Mouse (Mus musculus) forebrain, embryonic 12.5 days (tissue): ENCODE results near the gene Kctd2. TPM values are rescaled to one million over a fixed set of nuclear protein-coding genes. Genes with fewer than 3 reads are reported as not detected.
"Not testable (repeated sequence)": the region's sequence is repeated elsewhere in the genome, so short reads cannot be mapped to it uniquely, and the experiment has no call there.

Experiments
- ATAC-seq: fragments of 200-750 bp; cut with Nextera tagmentation; 2 replicates; pipeline ENCODE4 v1.8.0; 2017; ENCODE audit warnings: moderate TSS enrichment; ENCODE audit not compliant: low FRiP score
- H3K27ac ChIP-seq: fragments of 300-500 bp; sonication (generic); 2 replicates; pipeline ENCODE4 v1.5.1; 2016; ENCODE audit warnings: mild to moderate bottlenecking
- H3K27me3 ChIP-seq: fragments of 300-500 bp; sonication (generic); 2 replicates; pipeline ENCODE4 v1.6.1; 2016; ENCODE audit warnings: mild to moderate bottlenecking
- H3K36me3 ChIP-seq: fragments of 300-500 bp; sonication (generic); replicated peaks from 2 replicates; pipeline ENCODE4 v1.6.1; 2016; ENCODE audit warnings: mild to moderate bottlenecking
- H3K4me1 ChIP-seq: fragments of 300-500 bp; sonication (generic); 2 replicates; pipeline ENCODE4 v1.6.1; 2016
- H3K4me2 ChIP-seq: fragments of 300-500 bp; sonication (generic); 2 replicates; pipeline ENCODE4 v1.6.1; 2016; ENCODE audit warnings: mild to moderate bottlenecking, moderate library complexity
- H3K4me3 ChIP-seq: fragments of 300-500 bp; sonication (generic); replicated peaks from 2 replicates; pipeline ENCODE4 v1.5.1; 2016; ENCODE audit warnings: mild to moderate bottlenecking
- H3K9ac ChIP-seq: fragments of 300-500 bp; sonication (generic); 2 replicates; pipeline ENCODE4 v1.6.1; 2016; ENCODE audit warnings: mild to moderate bottlenecking
- H3K9me3 ChIP-seq: fragments of 300-500 bp; sonication (generic); 2 replicates; pipeline ENCODE4 v1.6.1; 2016
- whole genome bisulfite sequencing: fragments of 180-500 bp; shearing (Covaris S2); methylation state at CpG from one replicate; pipeline ENCODE4 v1.1.7; 2016; 5-methylcytosine and 5-hydroxymethylcytosine counted together
- polyA plus RNA-seq: library from polyadenylated mRNA; unstranded; fragments of >200 nt; fragmentation: Nextera tagmentation; extraction: Ambion mirVana; gene quantifications from 2 replicates; pipeline ENCODE4 v1.2.1, GENCODE M21; 2016

Kctd2 gene
- polyA plus RNA-seq, 1 experiment from 2014 or later: 29.8 TPM

DNA sequence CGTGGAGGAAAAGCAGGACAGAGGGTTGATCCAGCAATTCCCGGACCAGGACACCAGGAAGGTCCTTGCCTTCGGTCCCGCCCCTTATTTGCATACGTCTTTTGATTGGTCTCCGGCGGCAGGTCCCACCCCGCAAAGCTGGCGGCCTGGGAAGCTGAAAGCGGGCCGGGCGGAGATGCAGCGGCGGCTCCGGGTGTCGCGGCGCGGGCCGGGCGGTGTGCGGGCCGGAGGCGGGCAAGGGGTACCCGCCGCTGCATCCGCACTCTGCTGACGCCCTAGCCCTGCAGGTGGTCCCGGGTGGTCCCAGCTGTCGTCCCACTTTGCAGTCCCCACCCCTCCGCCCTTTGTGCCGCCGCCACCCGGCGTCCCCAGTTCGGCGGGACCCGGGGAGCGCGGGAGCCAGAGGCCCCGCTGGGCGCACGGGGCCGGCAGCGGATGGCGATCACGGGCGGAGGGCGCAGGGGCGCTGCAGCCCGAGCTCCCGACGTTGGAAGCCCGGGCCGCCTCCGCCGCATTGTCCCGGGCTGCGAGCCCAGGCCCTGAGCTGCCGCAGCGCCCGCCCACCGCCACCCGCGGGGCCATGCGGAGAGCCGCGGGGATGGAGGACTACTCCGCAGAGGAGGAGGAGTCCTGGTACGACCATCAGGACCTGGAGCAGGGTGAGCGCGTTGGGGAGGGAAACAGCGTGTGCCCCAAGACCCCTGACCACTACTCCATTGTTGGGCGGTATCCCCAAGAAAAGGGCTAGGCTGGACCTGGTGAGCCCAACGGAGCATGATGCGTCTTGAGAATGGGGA is 38.0 kb upstream of the Kctd2 start, which contains the start of gene Cdr2l:
Gene Cdr2l (plus strand): TSS at position 174 of the 797 bp plus-strand sequence.
- ATAC-seq: peak; percentile 94
- Histone ChIP-seq H3K36me3 (no peaks in the 10 kb centered on the region), H3K4me1 (peaks cover 48% of the 10 kb centered on the region), H3K4me3 (peak within 1 kb of the TSS; percentile 87), H3K9ac (peak within 1 kb of the TSS; percentile 95), H3K4me2 (peak within 1 kb of the TSS; percentile 76), H3K27ac (peak within 1 kb of the TSS; percentile 94), H3K9me3 (0 out of 2 replicates have a peak, but pooled peaks cover 3% of the 10 kb centered on the region), H3K27me3 (no peaks in the 10 kb centered on the region)
- WGBS: under 1% methylated on average over 69 of the region's 76 CpGs

DNA sequence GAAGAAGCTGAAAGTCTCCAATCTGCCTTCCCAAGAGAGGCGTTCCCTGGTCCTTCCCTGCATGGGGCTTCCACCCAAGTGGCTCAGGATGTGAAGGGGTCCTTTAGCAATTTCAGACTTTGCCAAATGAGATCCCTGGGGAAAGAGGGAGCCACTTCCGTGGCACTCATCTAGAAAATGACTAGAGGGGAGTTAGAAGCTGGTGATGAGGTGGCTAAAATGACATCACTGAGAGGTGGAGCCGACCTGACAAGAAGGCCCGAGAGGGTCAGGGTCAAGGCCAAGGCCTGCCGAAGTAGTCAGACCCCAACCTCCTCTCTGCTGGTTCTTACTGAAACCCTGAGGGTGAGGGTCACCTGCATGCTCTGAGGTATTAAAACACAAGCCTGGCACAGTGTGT is 37.0 kb upstream of the Kctd2 start:
- Histone ChIP-seq H3K4me1 (peaks cover 48% of the 10 kb centered on the region), H3K36me3 (no peaks in the 10 kb centered on the region), H3K27me3 (no peaks in the 10 kb centered on the region), H3K9me3 (0 out of 2 replicates have a peak, but pooled peaks cover 2% of the 10 kb centered on the region), H3K4me2 (peak overlapping the region; percentile 76), H3K9ac (peak overlapping the region; percentile 95), H3K27ac (peak overlapping the region; percentile 94), H3K4me3 (peak overlapping the region; percentile 87)
- 4% methylated on average over 5 of the region's 5 CpGs for WGBS
- ATAC-seq: no peak

DNA sequence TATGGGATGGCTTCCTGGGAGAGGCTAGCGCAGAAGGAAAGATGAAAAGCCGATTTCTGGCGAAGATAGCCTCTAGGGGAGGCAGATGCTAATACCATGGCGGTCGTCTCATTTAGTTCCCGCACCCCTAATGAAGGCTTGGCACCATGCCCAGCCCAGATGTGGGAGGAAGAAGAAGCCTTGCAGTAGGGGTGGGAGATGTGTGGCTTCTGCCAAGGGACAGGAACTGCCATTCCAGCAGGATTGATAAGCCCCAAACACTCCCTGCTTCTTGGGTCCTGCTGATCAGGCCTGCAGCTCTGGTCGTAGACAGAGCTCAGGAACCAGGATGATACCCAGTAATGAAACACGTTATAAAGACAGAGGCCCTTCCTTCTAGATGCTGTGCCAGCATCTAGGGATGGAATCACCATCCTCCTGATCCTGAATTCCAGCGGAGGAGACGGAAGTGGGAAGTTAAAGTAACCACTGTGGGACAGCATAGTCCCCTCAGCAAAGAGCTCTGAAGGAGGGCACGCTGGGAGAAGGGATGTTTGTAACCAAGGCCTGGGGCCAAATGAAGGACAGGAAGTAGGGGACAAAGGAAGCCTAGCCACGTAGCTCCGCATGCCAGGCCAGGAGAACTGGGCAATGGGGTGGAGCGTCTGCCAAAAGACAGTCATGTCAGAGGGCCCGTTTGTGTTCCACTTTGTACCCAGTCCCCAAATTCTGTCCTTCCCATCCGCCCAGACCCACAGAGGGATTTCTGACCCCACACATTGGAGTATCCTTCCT is 36.0 kb upstream of the Kctd2 start:
- Histone ChIP-seq H3K27me3 (no peaks in the 10 kb centered on the region), H3K9ac (peak overlapping the region; percentile 95), H3K4me3 (peak overlapping the region; percentile 87), H3K4me2 (peak overlapping the region; percentile 76), H3K36me3 (peaks cover 4% of the 10 kb centered on the region; the same call in 1 of the 2 replicates), H3K27ac (peak overlapping the region; percentile 78), H3K4me1 (peaks cover 48% of the 10 kb centered on the region), H3K9me3 (no peaks in the 10 kb centered on the region)
- ATAC-seq: no peak
- WGBS: 50% methylated on average over 16 of the region's 16 CpGs

DNA sequence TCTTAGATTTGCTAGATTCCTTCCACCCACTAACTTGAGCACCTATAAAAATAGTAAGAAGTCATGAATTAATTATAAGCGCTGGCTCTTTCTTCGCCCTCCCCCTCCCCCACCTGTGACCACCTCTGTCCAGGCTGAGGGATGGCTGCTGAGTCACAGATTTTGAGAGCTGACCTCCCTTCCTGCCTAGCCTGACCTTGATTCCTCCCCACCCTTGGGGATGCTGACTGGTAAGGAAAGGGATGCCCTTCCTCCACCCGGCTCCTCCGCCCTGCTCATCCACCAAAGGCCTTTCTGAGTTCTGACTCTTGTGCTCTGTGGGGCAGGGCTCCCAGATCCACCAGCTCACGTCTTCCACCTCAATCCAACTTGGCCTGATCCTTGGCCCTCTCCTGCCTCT is 35.3 kb upstream of the Kctd2 start:
- peak overlapping the region; percentile 33 for H3K9ac ChIP-seq
- peaks cover 6% of the 10 kb centered on the region for H3K36me3 ChIP-seq
- WGBS: 72% methylated on average over 5 of the region's 5 CpGs
- no peak overlapping the region for H3K4me3 ChIP-seq
- H3K27ac ChIP-seq: no peak overlapping the region
- H3K27me3 ChIP-seq: no peaks in the 10 kb centered on the region
- no peaks in the 10 kb centered on the region for H3K9me3 ChIP-seq
- H3K4me1 ChIP-seq: peaks cover 48% of the 10 kb centered on the region
- no peak for ATAC-seq
- H3K4me2 ChIP-seq: peak overlapping the region; percentile 76

DNA sequence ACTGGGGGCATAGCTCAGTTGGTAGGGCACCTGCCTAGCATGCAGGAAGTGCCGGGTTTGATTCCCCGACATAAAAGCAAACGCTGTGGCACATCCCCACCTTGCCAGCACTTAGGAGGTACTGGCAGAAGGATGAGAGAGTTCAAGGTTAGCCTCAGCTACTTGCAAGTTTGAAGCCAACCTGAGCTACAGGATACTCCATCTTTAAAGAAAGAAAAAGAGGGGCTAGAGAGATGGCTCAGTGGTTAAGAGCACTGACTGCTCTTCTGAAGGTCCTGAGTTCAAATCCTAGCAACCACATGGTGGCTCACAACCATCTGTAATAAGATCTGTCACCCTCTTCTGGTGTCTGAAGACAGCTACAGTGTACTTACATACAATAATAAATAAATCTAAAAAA is 33.1 kb upstream of the Kctd2 start:
- H3K27ac ChIP-seq, H3K4me3 ChIP-seq, H3K9ac ChIP-seq, H3K4me2 ChIP-seq, H3K27me3 ChIP-seq, H3K9me3 ChIP-seq, ATAC-seq: not testable (repeated sequence)
- peaks cover 25% of the 10 kb centered on the region for H3K36me3 ChIP-seq
- WGBS: 92% methylated on average over 3 of the region's 3 CpGs
- H3K4me1 ChIP-seq: peaks cover 42% of the 10 kb centered on the region

DNA sequence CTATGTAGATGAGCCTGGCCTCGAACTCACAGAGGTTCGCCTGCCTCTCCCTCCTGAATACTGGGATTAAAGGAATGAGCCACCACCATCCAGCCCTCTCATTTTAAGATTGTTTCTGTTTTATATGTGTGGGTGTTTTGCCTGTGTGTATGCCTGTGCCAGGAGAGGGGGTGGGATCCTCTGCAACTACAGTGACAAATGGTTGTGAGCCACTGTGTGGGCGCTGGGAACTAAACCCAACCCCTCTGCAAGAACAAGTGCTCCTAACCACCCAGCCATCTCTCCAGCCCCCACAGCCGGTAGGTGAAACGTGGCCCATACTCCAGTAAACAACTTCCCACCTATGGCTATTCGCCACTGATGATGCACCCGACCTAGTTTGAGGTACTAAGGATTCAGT is 28.6 kb upstream of the Kctd2 start:
- Histone ChIP-seq H3K4me2 (no peak overlapping the region), H3K27me3 (no peaks in the 10 kb centered on the region), H3K9ac (no peak overlapping the region), H3K36me3 (peaks cover 70% of the 10 kb centered on the region), H3K27ac (no peak overlapping the region), H3K4me1 (peaks cover 2% of the 10 kb centered on the region; the same call in 1 of the 2 replicates), H3K4me3 (no peak overlapping the region), H3K9me3 (no peaks in the 10 kb centered on the region)
- 91% methylated on average over 7 of the region's 7 CpGs for WGBS
- ATAC-seq: no peak

DNA sequence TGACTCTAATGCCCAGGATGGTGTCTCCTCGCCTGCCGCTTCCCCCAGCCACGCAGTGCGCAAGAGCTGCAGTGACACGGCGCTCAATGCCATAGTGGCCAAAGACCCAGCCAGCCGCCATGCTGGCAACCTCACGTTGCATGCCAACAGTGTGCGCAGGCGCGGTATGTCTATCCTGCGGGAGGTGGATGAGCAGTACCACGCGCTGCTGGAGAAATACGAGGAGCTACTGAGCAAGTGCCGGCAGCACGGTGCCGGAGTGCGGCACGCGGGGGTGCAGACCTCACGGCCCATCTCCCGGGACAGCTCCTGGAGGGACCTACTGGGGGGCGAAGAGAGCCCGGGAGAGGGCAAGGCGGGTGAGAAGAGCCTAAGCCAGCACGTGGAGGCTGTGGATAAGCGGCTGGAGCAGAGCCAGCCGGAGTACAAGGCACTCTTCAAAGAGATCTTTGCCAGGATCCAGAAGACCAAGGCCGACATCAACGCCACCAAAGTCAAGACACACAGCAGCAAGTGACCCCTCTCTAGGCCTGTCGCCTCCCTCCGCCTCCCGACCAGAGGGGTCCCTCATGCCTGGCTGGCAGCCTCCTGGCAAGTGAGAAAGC is 26.1 kb upstream of the Kctd2 start:
- H3K27me3 ChIP-seq: no peaks in the 10 kb centered on the region
- H3K9me3 ChIP-seq: no peaks in the 10 kb centered on the region
- no peak overlapping the region for H3K4me3 ChIP-seq
- H3K4me1 ChIP-seq: no peaks in the 10 kb centered on the region
- no peak overlapping the region for H3K27ac ChIP-seq
- ATAC-seq: no peak
- no peak overlapping the region for H3K4me2 ChIP-seq
- WGBS: 76% methylated on average over 34 of the region's 34 CpGs
- peaks cover 71% of the 10 kb centered on the region for H3K36me3 ChIP-seq
- no peak overlapping the region for H3K9ac ChIP-seq

DNA sequence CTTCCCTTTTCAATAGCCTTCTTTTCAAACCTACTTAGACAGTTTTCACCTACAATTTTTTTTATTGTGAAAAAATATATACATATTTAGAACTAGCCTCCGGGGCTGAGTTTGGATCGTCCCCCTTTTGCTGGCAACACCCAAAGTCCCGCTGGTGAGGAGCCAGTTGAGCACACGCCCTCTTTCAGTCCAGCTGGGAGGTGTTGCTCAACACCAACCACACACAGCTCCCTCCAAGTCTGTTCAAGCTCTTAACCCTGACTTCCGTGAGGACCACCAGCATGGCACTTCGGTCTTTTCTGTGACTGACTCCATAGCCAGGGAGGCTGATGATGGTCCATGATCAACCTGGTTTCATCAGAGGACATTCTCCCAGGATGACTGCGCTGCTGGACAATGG is 21.8 kb upstream of the Kctd2 start:
- 83% methylated on average over 7 of the region's 7 CpGs for WGBS
- H3K9ac ChIP-seq: no peak overlapping the region
- H3K36me3 ChIP-seq: peaks cover 37% of the 10 kb centered on the region
- H3K4me1 ChIP-seq: peaks cover 19% of the 10 kb centered on the region
- no peak overlapping the region for H3K4me2 ChIP-seq
- H3K9me3 ChIP-seq: no peaks in the 10 kb centered on the region
- no peak overlapping the region for H3K4me3 ChIP-seq
- no peak overlapping the region for H3K27ac ChIP-seq
- ATAC-seq: no peak
- H3K27me3 ChIP-seq: no peaks in the 10 kb centered on the region

DNA sequence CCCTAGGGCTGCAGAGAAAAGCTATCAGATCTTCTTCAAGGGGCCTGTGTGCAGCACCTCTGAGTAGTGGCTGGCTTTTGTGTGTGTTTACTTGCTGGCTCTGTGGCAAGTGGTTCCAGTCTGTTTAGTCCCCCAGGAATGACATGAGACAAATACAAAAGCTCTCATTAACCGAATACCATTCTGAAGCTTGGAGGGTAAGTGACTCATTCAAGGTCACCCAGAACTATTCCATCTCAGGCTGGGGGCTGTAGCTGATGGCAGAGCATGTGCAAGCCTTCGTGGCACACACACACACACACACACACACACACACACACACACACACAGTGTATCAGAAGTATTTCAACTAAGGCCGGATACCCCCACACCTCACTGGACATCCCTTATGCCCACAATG is 19.8 kb upstream of the Kctd2 start:
- Histone ChIP-seq H3K36me3 (peaks cover 16% of the 10 kb centered on the region), H3K4me3 (no peak overlapping the region), H3K9ac (no peak overlapping the region), H3K4me1 (peaks cover 34% of the 10 kb centered on the region), H3K4me2 (no peak overlapping the region), H3K9me3 (no peaks in the 10 kb centered on the region), H3K27me3 (no peaks in the 10 kb centered on the region), H3K27ac (no peak overlapping the region; the same call in 1 of the 2 replicates)
- no peak for ATAC-seq
- WGBS: 79% methylated on average over 3 of the region's 3 CpGs

DNA sequence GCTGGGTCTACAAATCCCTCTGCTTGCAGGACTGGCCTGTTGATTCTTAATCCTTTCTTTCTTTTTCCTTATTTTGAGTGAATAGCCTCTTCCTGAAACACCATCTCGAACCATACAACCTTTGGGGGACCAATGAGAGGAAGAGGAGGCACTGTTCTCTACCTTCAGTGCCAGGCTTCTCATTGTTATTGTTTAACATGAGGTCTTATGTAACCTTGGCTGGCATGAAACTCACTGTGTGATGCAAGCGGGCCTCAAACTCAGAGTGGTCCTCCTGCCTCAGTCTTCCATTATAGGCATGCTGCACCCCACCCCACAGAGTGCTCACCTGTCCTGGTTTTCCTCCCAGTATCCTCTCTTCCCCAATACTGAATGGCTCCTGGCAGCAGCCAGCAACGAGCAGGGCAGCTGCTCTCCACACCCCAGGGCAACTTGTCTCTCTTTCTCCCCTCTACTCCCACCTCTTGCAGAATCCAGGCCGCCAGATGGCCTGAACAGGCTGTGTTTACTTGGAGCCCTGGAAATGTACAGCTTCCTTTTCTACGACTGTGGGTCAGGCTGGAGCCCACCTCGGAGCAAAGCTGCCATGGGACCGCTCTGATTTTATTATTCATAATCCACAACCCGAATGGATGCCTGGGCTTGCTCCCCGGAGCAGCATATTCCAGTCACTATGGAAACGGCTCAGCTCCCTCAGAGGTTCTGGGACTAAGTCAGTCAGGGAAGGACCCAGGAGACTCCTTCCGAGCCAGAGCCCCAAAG is 19.1 kb upstream of the Kctd2 start:
- ATAC-seq: 0 out of 2 replicates have a peak, but pooled peaks have one; percentile 7
- Histone ChIP-seq H3K27ac (peak overlapping the region; percentile 59), H3K36me3 (peaks cover 13% of the 10 kb centered on the region), H3K9me3 (no peaks in the 10 kb centered on the region), H3K9ac (peak overlapping the region; percentile 31; the same call in 1 of the 2 replicates), H3K27me3 (no peaks in the 10 kb centered on the region), H3K4me1 (peaks cover 41% of the 10 kb centered on the region), H3K4me3 (no peak overlapping the region), H3K4me2 (no peak overlapping the region)
- 51% methylated on average over 11 of the region's 11 CpGs for WGBS

DNA sequence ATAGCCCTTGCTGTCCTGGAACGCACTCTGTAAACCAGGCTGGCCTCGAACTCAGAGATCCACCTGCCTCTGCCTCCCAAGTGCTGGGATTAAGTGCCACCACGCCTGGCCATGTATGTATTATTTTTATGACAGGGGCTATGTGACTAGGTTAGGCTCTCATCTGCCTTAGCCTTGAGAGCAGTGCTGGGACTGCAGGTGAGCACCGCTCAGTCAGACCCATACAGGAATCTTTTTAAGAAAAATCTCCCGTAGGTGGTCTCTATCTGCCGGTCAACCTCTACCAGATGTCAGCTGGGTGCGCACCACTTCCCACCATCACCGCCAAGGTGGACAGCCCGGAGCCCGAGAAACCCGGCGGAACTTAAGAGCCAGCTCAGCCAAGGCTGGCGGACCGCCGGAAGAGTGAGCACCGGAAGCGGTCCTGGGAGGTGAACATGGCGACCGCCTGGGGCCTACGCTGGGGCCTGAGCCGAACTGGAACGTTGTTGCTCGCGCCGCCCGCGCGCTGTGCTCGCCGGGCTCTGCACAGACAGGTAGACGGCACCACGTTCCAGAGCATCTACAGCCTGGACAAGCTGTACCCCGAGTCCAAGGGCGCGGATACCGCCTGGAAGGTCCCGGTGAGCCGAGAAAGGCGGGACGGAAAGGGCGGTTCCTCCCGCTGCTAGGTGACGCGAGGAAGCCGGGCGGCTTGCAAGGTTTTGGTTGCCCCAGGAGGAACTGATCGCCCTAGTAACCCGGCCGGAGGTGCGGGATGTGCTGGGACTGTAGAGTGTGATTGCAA is 16.4 kb upstream of the Kctd2 start, which contains the start of gene Mrpl58:
Gene Mrpl58 (plus strand): TSS at position 415 of the 787 bp plus-strand sequence.
- Histone ChIP-seq H3K9ac (peak within 1 kb of the TSS; percentile 89), H3K9me3 (no peaks in the 10 kb centered on the region), H3K4me1 (peaks cover 52% of the 10 kb centered on the region), H3K27me3 (no peaks in the 10 kb centered on the region), H3K27ac (peak within 1 kb of the TSS; percentile 93), H3K36me3 (peaks cover 31% of the 10 kb centered on the region), H3K4me3 (peak within 1 kb of the TSS; percentile 84), H3K4me2 (peak within 1 kb of the TSS; percentile 79)
- peak; percentile 87 for ATAC-seq
- WGBS: 3% methylated on average over 50 of the region's 50 CpGs
